Mouse (Mus musculus) spleen, adult 2 months (tissue): ENCODE results near the gene Gm19345. TPM values are rescaled to one million over a fixed set of nuclear protein-coding genes. Genes with fewer than 3 reads are reported as not detected.

Experiments used
- DNase-seq, 2 experiments: peaks; one replicate each; pipeline versions ENCODE4 v3.0.0 to v3.0.0-alpha.2; 2012 to 2021; ENCODE audit warnings: low spot score in 2 of 2, low read depth in 1 of 2
- H3K27ac ChIP-seq: fragments of 200-500 bp; 2 replicates; pipeline ENCODE4 v1.5.1; 2012; ENCODE audit warnings: low read length, inconsistent platforms; ENCODE audit not compliant: insufficient read depth
- H3K27me3 ChIP-seq: fragments of 200-500 bp; 2 replicates; pipeline ENCODE4 v1.6.1; 2012; ENCODE audit warnings: mild to moderate bottlenecking, moderate library complexity, low read length, inconsistent platforms; ENCODE audit not compliant: control insufficient read depth, insufficient read depth
- H3K36me3 ChIP-seq: fragments of 200-500 bp; 2 replicates; pipeline ENCODE4 v1.6.1; 2012; ENCODE audit warnings: mild to moderate bottlenecking, low read length, inconsistent platforms; ENCODE audit not compliant: control insufficient read depth, insufficient read depth
- H3K4me1 ChIP-seq: fragments of 200-500 bp; 2 replicates; pipeline ENCODE4 v1.6.1; 2011; ENCODE audit warnings: inconsistent platforms; ENCODE audit not compliant: control insufficient read depth, insufficient read depth, insufficient read length
- H3K4me3 ChIP-seq: fragments of 200-500 bp; 2 replicates; pipeline ENCODE4 v1.5.1; 2011; ENCODE audit warnings: mild to moderate bottlenecking, inconsistent platforms; ENCODE audit not compliant: insufficient read depth, insufficient read length; ENCODE audit errors: extremely low read depth
- CTCF ChIP-seq: fragments of 200-500 bp; IDR thresholded peaks from 2 replicates; pipeline ENCODE4 v1.5.1; 2011; ENCODE audit warnings: mild to moderate bottlenecking, inconsistent platforms; ENCODE audit not compliant: insufficient read depth, insufficient read length, insufficient replicate concordance; ENCODE audit errors: extremely low read depth
- POLR2A ChIP-seq: fragments of 200-500 bp; IDR thresholded peaks from 2 replicates; pipeline ENCODE4 v1.6.1; 2011; ENCODE audit warnings: low read depth, low read length, inconsistent platforms
- WGBS: fragments of 180-500 bp; shearing (Covaris S2); methylation state at CpG from one replicate; pipeline ENCODE4 v1.1.7; 2018; 5-methylcytosine and 5-hydroxymethylcytosine counted together
- polyA plus RNA-seq: library from polyadenylated mRNA; depleted of rRNA; stranded (reverse); fragments of >200 nt; gene quantifications from 2 replicates; pipeline ENCODE4 v1.2.3, GENCODE M21; 2012

The Gm19345 gene
- polyA plus RNA-seq, 1 experiment = not detected

GRCm38 (mm10) chr7:19813579-19814122, 38.2 kb upstream of the Gm19345 start:
- DNase-seq = no peak
- peak overlapping the region; percentile 7; the same call in 1 of the 2 replicates for H3K27ac ChIP-seq
- TF ChIP-seq POLR2A (no peak), CTCF (no peak)
- H3K4me1 ChIP-seq = peaks cover 35% of the 10 kb centered on the region
- no peak overlapping the region for H3K4me3 ChIP-seq
- no peaks in the 10 kb centered on the region for H3K27me3 ChIP-seq
- H3K36me3 ChIP-seq = peaks cover 27% of the 10 kb centered on the region
- WGBS = 53% methylated on average over 6 of the region's 6 CpGs

GRCm38 (mm10) chr7:19815296-19816223, 36.2 kb upstream of the Gm19345 start:
- TF ChIP-seq POLR2A (no peak), CTCF (no peak)
- Histone ChIP-seq H3K36me3 (peaks cover 13% of the 10 kb centered on the region), H3K4me3 (peak overlapping the region; percentile 60), H3K4me1 (peaks cover 48% of the 10 kb centered on the region), H3K27me3 (no peaks in the 10 kb centered on the region), H3K27ac (peak overlapping the region; percentile 90)
- WGBS = 31% methylated on average over 17 of the region's 17 CpGs
- DNase-seq = peak in 1 of 2 experiments; percentile 46

- peak; percentile 63 to 93 for DNase-seq
- under 1% methylated on average over 27 of the region's 28 CpGs for WGBS
- Histone ChIP-seq H3K27me3 (no peaks in the 10 kb centered on the region), H3K27ac (peak overlapping the region; percentile 91), H3K4me3 (peak overlapping the region; percentile 60), H3K4me1 (peaks cover 48% of the 10 kb centered on the region), H3K36me3 (peaks cover 7% of the 10 kb centered on the region; the same call in 1 of the 2 replicates)
- TF ChIP-seq CTCF (no peak), POLR2A (no peak)
Observed at GRCm38 (mm10) chr7:19816224-19816771, 35.5 kb upstream of the Gm19345 start.

GRCm38 (mm10) chr7:19817382-19818105, 34.3 kb upstream of the Gm19345 start:
- Histone ChIP-seq H3K4me1 (peaks cover 52% of the 10 kb centered on the region), H3K4me3 (peak overlapping the region; percentile 60; the same call in 1 of the 2 replicates), H3K27me3 (no peaks in the 10 kb centered on the region), H3K36me3 (0 out of 2 replicates have a peak, but pooled peaks cover 2% of the 10 kb centered on the region), H3K27ac (peak overlapping the region; percentile 91)
- WGBS = 8% methylated on average over 15 of the region's 15 CpGs
- TF ChIP-seq CTCF (no peak), POLR2A (peak; percentile 20; the same call in 1 of the 2 replicates)
- DNase-seq = peak; percentile 90 to 95

GRCm38 (mm10) chr7:19818440-19818839, 33.4 kb upstream of the Gm19345 start:
- H3K4me1 ChIP-seq = peaks cover 51% of the 10 kb centered on the region
- H3K4me3 ChIP-seq = no peak overlapping the region
- TF ChIP-seq POLR2A (no peak), CTCF (no peak)
- peak overlapping the region; percentile 85 for H3K27ac ChIP-seq
- no peak for DNase-seq
- 80% methylated on average over 5 of the region's 5 CpGs for WGBS
- H3K27me3 ChIP-seq = no peaks in the 10 kb centered on the region
- H3K36me3 ChIP-seq = 0 out of 2 replicates have a peak, but pooled peaks cover 2% of the 10 kb centered on the region

GRCm38 (mm10) chr7:19818875-19819274, 32.9 kb upstream of the Gm19345 start:
- Histone ChIP-seq H3K27me3 (no peaks in the 10 kb centered on the region), H3K27ac (peak overlapping the region; percentile 21; the same call in 1 of the 2 replicates), H3K4me1 (peaks cover 51% of the 10 kb centered on the region), H3K36me3 (0 out of 2 replicates have a peak, but pooled peaks cover 2% of the 10 kb centered on the region), H3K4me3 (no peak overlapping the region)
- TF ChIP-seq CTCF (no peak), POLR2A (no peak)
- 75% methylated on average over 7 of the region's 7 CpGs for WGBS
- no peak for DNase-seq
